Comparison of ENCODE assay signal across 8 mouse cellular contexts in the genomic region with DNA sequence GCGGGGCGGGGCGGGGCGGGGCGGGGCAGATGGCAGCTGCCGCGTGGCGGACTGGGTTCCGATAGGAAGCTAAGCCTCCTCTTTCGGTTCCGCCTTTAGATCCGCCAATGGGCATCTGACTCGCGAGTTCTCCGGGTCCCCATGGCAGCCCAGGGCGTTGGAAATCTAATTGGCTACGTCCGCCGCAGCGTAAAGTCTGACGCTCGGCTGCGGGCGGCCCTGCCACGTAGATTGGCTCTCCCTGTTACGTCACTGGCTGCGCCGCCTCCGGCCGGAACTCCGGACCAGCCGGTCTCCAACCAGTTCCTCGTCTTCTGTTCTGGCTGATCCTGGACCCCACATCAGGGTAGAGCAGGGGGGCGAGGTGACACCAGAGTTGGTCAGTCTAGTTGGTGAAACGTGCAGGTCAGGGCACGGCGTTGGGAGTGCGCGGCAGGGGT. TPM values are rescaled to one million over a fixed set of nuclear protein-coding genes. Genes with fewer than 3 reads are reported as not detected.
A peak's percentile ranks its signal among the peaks of the same experiment; 100 is the strongest.
DNase-seq lines count a peak whose midpoint lies in the region; ATAC-seq and TF ChIP-seq lines count a peak whose summit lies in the region.

A gene (plus strand): TSS at position 227 of the 440 bp plus-strand sequence.

- peak within 1 kb of the TSS; percentile 47 for H3K9ac ChIP-seq in ES-Bruce4 (ENCODE audit: low read depth, poor library complexity, severe bottlenecking)
- peak within 1 kb of the TSS; percentile 79 for H3K9ac ChIP-seq in forebrain, embryonic 13.5 days
- H3K9ac ChIP-seq in liver, postnatal 0 days (replicated peaks), result peak within 1 kb of the TSS; percentile 78
- peak within 1 kb of the TSS; percentile 60 for H3K9ac ChIP-seq in neural tube, embryonic 14.5 days (replicated peaks; ENCODE audit: low read depth, low read length)

- H3K27me3 ChIP-seq in ES-Bruce4 (ENCODE audit: control insufficient read depth, insufficient read depth, low read length, poor library complexity, severe bottlenecking), result no peaks in the 10 kb centered on the region
- no peaks in the 10 kb centered on the region for H3K27me3 ChIP-seq in forebrain, embryonic 13.5 days
- no peaks in the 10 kb centered on the region for H3K27me3 ChIP-seq in liver, postnatal 0 days (ENCODE audit: insufficient read depth, low read length)
- no peaks in the 10 kb centered on the region for H3K27me3 ChIP-seq in neural tube, embryonic 14.5 days (ENCODE audit: control insufficient read depth, insufficient read depth, low read length)

- intact Hi-C loops in heart, postnatal 10 days (cut with DNase I), result loop anchor here (1.0 kb wide), 1 partner anchor 85 kb away; no protein-coding TSS in a partner anchor

- TF ChIP-seq POLR2A in ES-Bruce4 (IDR thresholded peaks at IDR 0.05; ENCODE audit: insufficient read depth, low read length), result peak; percentile 26

- H3K4me2 ChIP-seq in forebrain, embryonic 13.5 days, result peak within 1 kb of the TSS; percentile 93
- H3K4me2 ChIP-seq in liver, postnatal 0 days (ENCODE audit: low read depth, low read length), result peak within 1 kb of the TSS; percentile 88
- H3K4me2 ChIP-seq in neural tube, embryonic 14.5 days (ENCODE audit: low read depth, low read length), result peak within 1 kb of the TSS; percentile 87

- no peaks in the 10 kb centered on the region for H3K9me3 ChIP-seq in ES-Bruce4 (replicated peaks; ENCODE audit: control insufficient read depth, insufficient read depth, low read length, poor library complexity, severe bottlenecking)
- H3K9me3 ChIP-seq in forebrain, embryonic 13.5 days (replicated peaks), result no peaks in the 10 kb centered on the region
- H3K9me3 ChIP-seq in liver, postnatal 0 days (ENCODE audit: low read length), result no peaks in the 10 kb centered on the region
- no peaks in the 10 kb centered on the region for H3K9me3 ChIP-seq in neural tube, embryonic 14.5 days (ENCODE audit: control insufficient read depth, low read length)

- ATAC-seq in cerebellum, adult (ENCODE audit: insufficient number of reproducible peaks, low FRiP score, low TSS enrichment), result peak; percentile 87
- ATAC-seq in forebrain, embryonic 13.5 days, result peak; percentile 96
- ATAC-seq in liver, postnatal 0 days, result peak; percentile 96
- peak; percentile 95 for ATAC-seq in neural tube, embryonic 14.5 days (ENCODE audit: low read depth)

- DNase-seq in heart, postnatal 10 days, result peak; percentile 97 to 98
- DNase-seq in large intestine, adult 2 months (ENCODE audit: low read depth, low spot score), result peak; percentile 93
- DNase-seq in liver, postnatal 0 days, result peak; percentile 97
- peak; percentile 93 for DNase-seq in testis, postnatal 10 days (ENCODE audit: low spot score)

- no peaks in the 10 kb centered on the region for H3K4me1 ChIP-seq in ES-Bruce4 (ENCODE audit: control insufficient read depth, insufficient read depth, low read length)
- peaks cover 30% of the 10 kb centered on the region for H3K4me1 ChIP-seq in forebrain, embryonic 13.5 days
- peaks cover 24% of the 10 kb centered on the region for H3K4me1 ChIP-seq in liver, postnatal 0 days (ENCODE audit: insufficient read depth)
- H3K4me1 ChIP-seq in neural tube, embryonic 14.5 days (ENCODE audit: control insufficient read depth, insufficient read depth, low read length), result peaks cover 11% of the 10 kb centered on the region

- H3K4me3 ChIP-seq in ES-Bruce4 (ENCODE audit: low read depth, low read length), result peak within 1 kb of the TSS; percentile 94
- peak within 1 kb of the TSS; percentile 74 for H3K4me3 ChIP-seq in forebrain, embryonic 13.5 days
- peak within 1 kb of the TSS; percentile 91 for H3K4me3 ChIP-seq in liver, postnatal 0 days (ENCODE audit: low read depth, low read length)
- peak within 1 kb of the TSS; percentile 54 for H3K4me3 ChIP-seq in neural tube, embryonic 14.5 days (ENCODE audit: low read depth, low read length)

- peaks cover 5% of the 10 kb centered on the region; the same call in 1 of the 2 replicates for H3K36me3 ChIP-seq in ES-Bruce4 (ENCODE audit: control insufficient read depth, insufficient read depth, low read length, poor library complexity, severe bottlenecking)
- H3K36me3 ChIP-seq in forebrain, embryonic 13.5 days (ENCODE audit: poor library complexity, severe bottlenecking), result peaks cover 57% of the 10 kb centered on the region
- peaks cover 52% of the 10 kb centered on the region for H3K36me3 ChIP-seq in liver, postnatal 0 days (replicated peaks; ENCODE audit: insufficient read depth, low read length)
- peaks cover 29% of the 10 kb centered on the region; the same call in 1 of the 2 replicates for H3K36me3 ChIP-seq in neural tube, embryonic 14.5 days (ENCODE audit: control insufficient read depth, insufficient read depth, low read length)

- under 1% methylated on average over 39 of the region's 39 CpGs for WGBS in forebrain, embryonic 13.5 days
- under 1% methylated on average over 35 of the region's 39 CpGs for WGBS in large intestine, adult 2 months
- WGBS in liver, postnatal 0 days (ENCODE audit: insufficient replicate concordance), result under 1% methylated on average over 36 of the region's 39 CpGs
- WGBS in neural tube, embryonic 14.5 days, result under 1% methylated on average over 34 of the region's 39 CpGs

- TF ChIP-seq CTCF in ES-Bruce4 (IDR thresholded peaks at IDR 0.05; ENCODE audit: low read depth, low read length), result no peak
- no peak for TF ChIP-seq CTCF in liver, postnatal 0 days (IDR thresholded peaks at IDR 0.05; ENCODE audit: low read depth)

- TF ChIP-seq EP300 in ES-Bruce4 (IDR thresholded peaks at IDR 0.05; ENCODE audit: insufficient read depth, low read depth, low read length), result no peak
- no peak for TF ChIP-seq EP300 in liver, postnatal 0 days (IDR thresholded peaks at IDR 0.05; ENCODE audit: low read depth)

- no peak within 1 kb of the TSS for H3K27ac ChIP-seq in ES-Bruce4 (ENCODE audit: insufficient read depth, low read length)
- H3K27ac ChIP-seq in forebrain, embryonic 13.5 days, result peak within 1 kb of the TSS; percentile 61
- H3K27ac ChIP-seq in liver, postnatal 0 days (ENCODE audit: low read depth), result peak within 1 kb of the TSS; percentile 88
- H3K27ac ChIP-seq in neural tube, embryonic 14.5 days (ENCODE audit: low read depth, low read length), result peak within 1 kb of the TSS; percentile 70

RNA-seq across cellular contexts. Expression of the gene that starts here (rescaled TPM):
- polyA plus RNA-seq in ES-Bruce4 (2011; ENCODE audit: insufficient read depth, insufficient read length, low read depth, missing spikeins), result 9.7 and 10.2 TPM in 2 replicates
- 20.8 and 24.4 TPM in 2 replicates for polyA plus RNA-seq in forebrain, embryonic 13.5 days (2015; fragmentation: Nextera tagmentation; extraction: Ambion mirVana)
- total RNA-seq in heart, postnatal 10 days (2021), result 10 to 100 TPM; 10.7 to 14.7 TPM
- polyA plus RNA-seq in large intestine, adult 2 months (2012; rRNA removed), result 75.3 and 77.6 TPM in 2 replicates
- 12.2 and 12.6 TPM in 2 replicates for polyA plus RNA-seq in liver, postnatal 0 days (2015; fragmentation: Nextera tagmentation; extraction: Ambion mirVana)
- polyA plus RNA-seq in neural tube, embryonic 14.5 days (2014; fragmentation: Nextera tagmentation; extraction: Ambion mirVana), result 19.5 and 21.2 TPM in 2 replicates
